19 mouse cellular contexts compared by ENCODE assay signal in the genomic region with DNA sequence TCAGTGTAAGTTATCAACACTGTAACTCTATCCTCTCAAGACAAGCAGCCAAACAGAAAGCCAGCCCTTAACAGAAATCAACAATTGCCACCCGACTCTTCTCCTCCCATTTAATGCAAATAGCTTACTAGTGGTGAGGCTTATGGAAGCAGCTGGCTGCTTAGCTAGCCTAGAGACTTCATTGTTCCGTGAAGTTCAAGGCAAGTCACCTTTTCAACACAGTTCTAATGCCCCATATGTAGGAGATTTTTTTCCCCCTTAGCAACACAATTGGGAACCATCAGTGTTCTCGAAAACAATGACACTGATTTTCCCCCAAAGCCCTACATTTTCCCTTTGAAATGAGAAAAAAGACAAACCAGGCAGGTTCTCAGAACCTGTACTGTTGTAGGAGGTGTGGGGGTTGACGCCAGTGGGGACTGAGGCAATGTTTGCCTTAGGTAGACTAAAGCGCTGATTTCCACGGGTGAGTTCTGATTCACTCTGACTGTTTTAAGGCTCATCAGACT. TPM values are rescaled to one million over a fixed set of nuclear protein-coding genes. Genes with fewer than 3 reads are reported as not detected.
DNase-seq lines count a peak whose midpoint lies in the region; TF ChIP-seq lines count a peak whose summit lies in the region.
"Had no signal": no experiment of that assay in that cellular context is flagged by ENCODE, and none has a peak within 500 bp of the region (broad histone marks: within the 10 kb centered on the region; RNA-seq: fewer than 3 reads in every experiment).

No protein-coding gene starts in this region.

- DNase-seq in heart, embryonic 10.5 days (ENCODE audit: low spot score) = no peak
- DNase-seq in heart, adult 11 months = no peak
- DNase-seq in testis, postnatal 10 days (ENCODE audit: low spot score) = no peak
- DNase-seq in R1 (ENCODE audit: low read depth, low spot score) = peak; percentile 66
- DNase-seq in spleen, postnatal 10 days (ENCODE audit: low spot score in 2 of 2) = no peak
- DNase-seq in gastrocnemius, postnatal 4 days (ENCODE audit: low spot score in 2 of 2) = no peak
- no peak for DNase-seq in gastrocnemius, postnatal 14 days
- DNase-seq: adrenal gland, adult 8-10 months; adrenal gland, postnatal 36 days; B cell, adult 2 months; cerebellum, adult 11 months; cerebellum, adult 8-10 months; cerebellum, postnatal 25 days; heart, postnatal 14 days had no signal

- H3K27ac ChIP-seq in heart, embryonic 10.5 days = 0 out of 2 replicates have a peak overlapping the region, but pooled peaks have one; percentile 100
- H3K27ac ChIP-seq in testis, adult 2 months (ENCODE audit: control insufficient read depth, insufficient read depth, low read depth, low read length) = no peak overlapping the region
- H3K27ac ChIP-seq: embryonic facial prominence, embryonic 12.5 days; forebrain, embryonic 15.5 days had no signal

- no peaks in the 10 kb centered on the region for H3K9me3 ChIP-seq in heart, embryonic 10.5 days
- H3K9me3 ChIP-seq: embryonic facial prominence, embryonic 12.5 days; forebrain, embryonic 15.5 days; hindbrain, embryonic 15.5 days had no signal

- no peak for TF ChIP-seq CTCF in testis, adult 2 months (IDR thresholded peaks at IDR 0.05; ENCODE audit: control insufficient read depth, insufficient read depth, insufficient replicate concordance, low read depth, low read length)

- no peaks in the 10 kb centered on the region for H3K36me3 ChIP-seq in heart, embryonic 10.5 days
- no peaks in the 10 kb centered on the region for H3K36me3 ChIP-seq in testis, adult 2 months (ENCODE audit: control insufficient read depth, insufficient read depth, low read length)
- H3K36me3 ChIP-seq: embryonic facial prominence, embryonic 12.5 days; forebrain, embryonic 15.5 days; hindbrain, embryonic 15.5 days had no signal

- H3K4me3 ChIP-seq in heart, embryonic 10.5 days = no peak overlapping the region
- H3K4me3 ChIP-seq in testis, adult 2 months (ENCODE audit: control insufficient read depth, low read depth, low read length) = peak overlapping the region; percentile 62
- H3K4me3 ChIP-seq: embryonic facial prominence, embryonic 12.5 days; forebrain, embryonic 15.5 days; hindbrain, embryonic 15.5 days had no signal

- H3K4me1 ChIP-seq in heart, embryonic 10.5 days = peaks cover 32% of the 10 kb centered on the region
- H3K4me1 ChIP-seq in testis, adult 2 months (ENCODE audit: control insufficient read depth, insufficient read depth, low read length) = peaks cover 5% of the 10 kb centered on the region

- intact Hi-C loops in gastrocnemius, postnatal 14 days (cut with DNase I; ENCODE audit: low total_unique reads) = no loop called here

- WGBS in heart, embryonic 10.5 days = 23% methylated on average over 6 of the region's 6 CpGs

- no peaks in the 10 kb centered on the region for H3K27me3 ChIP-seq in heart, embryonic 10.5 days (ENCODE audit: insufficient read depth, poor library complexity, severe bottlenecking)
- no peaks in the 10 kb centered on the region for H3K27me3 ChIP-seq in testis, adult 2 months (ENCODE audit: control insufficient read depth, insufficient read depth, low read length)
- H3K27me3 ChIP-seq: embryonic facial prominence, embryonic 12.5 days; forebrain, embryonic 15.5 days; hindbrain, embryonic 15.5 days; Patski had no signal

- no peak for TF ChIP-seq POLR2A in testis, adult 2 months (IDR thresholded peaks at IDR 0.05; ENCODE audit: control insufficient read depth, low read depth, low read length)

RNA-seq across cellular contexts. Expression of gene Zfr, which starts 1.9 kb away (rescaled TPM):
- polyA plus RNA-seq in heart, embryonic 10.5 days (2016; fragmentation: Nextera tagmentation; extraction: Ambion mirVana) = 120 and 122 TPM in 2 replicates
- 146 and 184 TPM in 2 replicates for polyA plus RNA-seq in testis, adult 2 months (2012; rRNA removed)
- total RNA-seq in gastrocnemius, postnatal 4 days (2021) = 100 to 1,000 TPM; 117 to 127 TPM
- 10 to 100 TPM; 52.1 to 58.4 TPM for total RNA-seq in gastrocnemius, postnatal 14 days (2021)
